Mouse (Mus musculus) bone marrow macrophage, adult 2 months (primary cell): ENCODE results near the gene Hist1h4h. TPM values are rescaled to one million over a fixed set of nuclear protein-coding genes. Genes with fewer than 3 reads are reported as not detected.
A peak's percentile ranks its signal among the peaks of the same experiment; 100 is the strongest.

ENCODE experiments used
- H3K27ac ChIP-seq: 2 replicates; pipeline ENCODE4 v1.5.1; 2012; ENCODE audit warnings: low read depth, low read length; ENCODE audit not compliant: insufficient read depth
- H3K4me1 ChIP-seq: 2 replicates; pipeline ENCODE4 v1.6.1; 2012; ENCODE audit warnings: low read length; ENCODE audit not compliant: control insufficient read depth, insufficient read depth
- H3K4me3 ChIP-seq: 2 replicates; pipeline ENCODE4 v1.5.1; 2012; ENCODE audit warnings: mild to moderate bottlenecking, low read length, moderate library complexity; ENCODE audit not compliant: insufficient read depth
- CTCF ChIP-seq: IDR thresholded peaks from 2 replicates; pipeline ENCODE4 v1.5.1; 2012; ENCODE audit warnings: low read depth, mild to moderate bottlenecking, low read length, moderate library complexity
- POLR2A ChIP-seq: IDR thresholded peaks from 2 replicates; pipeline ENCODE4 v1.6.1; 2012; ENCODE audit warnings: mild to moderate bottlenecking, low read depth, low read length, borderline replicate concordance
- polyA plus RNA-seq: library from polyadenylated mRNA; stranded (reverse); fragments of >200 nt; gene quantifications from 2 replicates; pipeline ENCODE4 v1.2.4, GENCODE M21; 2012; ENCODE audit not compliant: missing spikeins, insufficient read depth, insufficient read length

The Hist1h4h gene
- polyA plus RNA-seq, 1 experiment, result 2.5 TPM

DNA sequence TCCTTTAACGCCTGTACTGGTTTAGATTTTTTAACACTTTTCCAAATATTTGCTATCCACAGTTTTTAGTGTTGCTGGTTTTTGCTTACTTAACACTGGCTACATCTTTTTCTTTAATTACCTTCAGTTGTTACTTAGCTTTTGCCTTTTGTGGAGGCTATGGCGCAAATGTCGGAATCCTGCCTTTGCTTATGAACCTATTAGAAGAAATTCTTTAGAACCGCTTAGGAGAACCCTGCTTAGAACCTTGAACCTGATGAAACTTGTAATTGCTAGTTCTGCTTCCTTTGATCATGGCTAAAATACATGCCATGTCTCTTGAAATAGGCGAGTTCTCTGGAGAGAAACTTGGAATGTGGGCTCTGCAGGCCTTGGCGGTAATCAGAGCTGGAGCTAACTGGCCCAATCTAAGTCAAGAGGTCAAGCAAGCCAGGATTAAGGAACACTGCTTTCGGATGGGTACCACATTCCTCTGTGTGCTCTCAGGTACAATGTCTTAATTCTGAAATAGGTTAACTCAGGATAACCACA lies 45.6 kb downstream of the Hist1h4h start:
- Histone ChIP-seq H3K27ac (peak overlapping the region; percentile 81), H3K4me1 (peaks cover 12% of the 10 kb centered on the region), H3K4me3 (peak overlapping the region; percentile 63)
- TF ChIP-seq POLR2A, result no peak
- TF ChIP-seq CTCF, result no peak

DNA sequence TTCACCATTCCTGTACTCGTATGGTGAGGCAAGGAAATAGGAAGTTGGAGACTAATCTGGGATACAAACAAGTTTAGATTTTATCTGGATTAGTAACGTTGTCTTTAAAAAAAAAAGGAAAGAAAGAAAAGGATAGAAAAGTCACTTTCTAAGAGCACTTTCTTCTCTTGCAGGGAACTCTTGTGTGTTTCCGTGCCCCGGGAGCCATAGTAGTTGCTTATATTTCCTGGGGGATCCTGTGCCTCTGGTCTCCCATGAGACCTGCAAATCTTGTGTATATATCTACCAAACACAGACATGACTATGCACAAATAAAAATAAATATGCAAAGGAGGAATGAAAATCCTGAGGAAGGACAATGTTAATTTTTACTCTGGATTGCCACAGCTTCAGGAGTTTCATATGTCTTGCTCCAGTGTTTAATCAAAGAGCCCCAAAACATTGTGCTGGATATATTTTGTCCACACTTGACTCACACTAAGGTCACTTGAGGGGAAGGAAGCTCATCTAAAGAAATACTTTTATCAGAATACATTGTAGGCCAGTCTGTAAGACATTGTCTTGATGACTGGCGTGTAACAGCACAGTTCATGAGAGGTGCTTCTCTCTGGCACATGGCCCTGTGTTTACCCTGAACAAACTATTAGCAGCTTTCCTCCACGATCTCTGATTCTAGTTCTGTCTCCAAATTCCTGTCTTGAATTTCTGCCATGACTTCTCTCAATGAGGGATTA lies 46.2 kb downstream of the Hist1h4h start:
- TF ChIP-seq POLR2A (no peak), CTCF (no peak)
- Histone ChIP-seq H3K4me1 (peaks cover 12% of the 10 kb centered on the region), H3K27ac (peak overlapping the region; percentile 81; the same call in 1 of the 2 replicates), H3K4me3 (peak overlapping the region; percentile 63)

DNA sequence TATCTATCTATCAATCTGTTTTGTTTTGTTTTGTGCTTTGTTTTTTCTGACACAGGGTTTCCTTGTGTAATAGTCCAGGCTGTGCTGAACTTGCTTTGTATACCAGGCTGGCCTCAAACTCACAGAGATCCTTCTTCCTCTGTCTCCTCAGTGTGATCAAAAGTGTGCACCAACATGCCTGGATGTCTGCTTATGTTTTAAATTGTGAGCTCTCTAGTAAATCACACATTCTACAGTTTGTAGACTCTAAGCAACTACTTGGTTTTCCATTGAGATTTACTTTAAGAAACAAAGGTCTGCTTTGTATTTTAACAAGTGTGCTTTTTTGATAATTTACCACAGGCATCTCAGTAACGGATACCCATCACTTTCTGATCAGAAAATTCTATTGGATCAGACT lies 47.0 kb downstream of the Hist1h4h start:
- Histone ChIP-seq H3K27ac (no peak overlapping the region), H3K4me3 (no peak overlapping the region), H3K4me1 (peaks cover 16% of the 10 kb centered on the region)
- TF ChIP-seq CTCF (no peak), POLR2A (no peak)

Other genes with a start within 250 kb of the Hist1h4h start
- gene Zfp322a, start 161.8 kb upstream of the Hist1h4h start, polyA plus RNA-seq, result 14.9 and 16.4 TPM in 2 replicates
- gene Abt1, start 107.2 kb upstream of the Hist1h4h start, polyA plus RNA-seq, result 4.8 and 4.9 TPM in 2 replicates
- gene Btn1a1, start 65.1 kb upstream of the Hist1h4h start, polyA plus RNA-seq, result not detected in 2 replicates
- not detected in 2 replicates for gene Btn2a2, start 42.2 kb upstream of the Hist1h4h start, polyA plus RNA-seq
- 42.5 and 76.9 TPM in 2 replicates for gene Hist1h2af, start 2.9 kb downstream of the Hist1h4h start, polyA plus RNA-seq
- gene Hist1h3g, start 4.4 kb downstream of the Hist1h4h start, polyA plus RNA-seq, result not detected in 2 replicates
- gene Hist1h2bh, start 12.3 kb downstream of the Hist1h4h start, polyA plus RNA-seq, result 0.71 and 0.97 TPM in 2 replicates
- 0.80 TPM in 1 of 2 replicates, not detected in the other for gene Hist1h3f, start 13.0 kb downstream of the Hist1h4h start, polyA plus RNA-seq
- 4.7 TPM in 1 of 2 replicates, not detected in the other for gene Hist1h4f, start 20.6 kb downstream of the Hist1h4h start, polyA plus RNA-seq
- gene Hist1h1d, start 22.2 kb downstream of the Hist1h4h start, polyA plus RNA-seq, result 0.11 and 0.39 TPM in 2 replicates
- 1.5 and 3.6 TPM in 2 replicates for gene Hist1h3e, start 31.3 kb downstream of the Hist1h4h start, polyA plus RNA-seq
- 1.7 TPM in 1 of 2 replicates, not detected in the other for gene Hist1h2ae, start 40.2 kb downstream of the Hist1h4h start, polyA plus RNA-seq
- 9.8 and 11.9 TPM in 2 replicates for gene Hist1h2bg, start 40.3 kb downstream of the Hist1h4h start, polyA plus RNA-seq
- gene Hist1h2bf, start 43.1 kb downstream of the Hist1h4h start, polyA plus RNA-seq, result 3.8 and 7.9 TPM in 2 replicates
- gene Hist1h2ad, start 43.3 kb downstream of the Hist1h4h start, polyA plus RNA-seq, result not detected in 2 replicates
- gene Hist1h3d, start 44.7 kb downstream of the Hist1h4h start, polyA plus RNA-seq, result 2.3 and 3.2 TPM in 2 replicates
- gene Hist1h4d, start 50.5 kb downstream of the Hist1h4h start, polyA plus RNA-seq, result 1.6 and 2.5 TPM in 2 replicates
- gene Hist1h2be, start 90.1 kb downstream of the Hist1h4h start, polyA plus RNA-seq, result 0.86 and 2.1 TPM in 2 replicates
- gene Hist1h1e, start 91.5 kb downstream of the Hist1h4h start, polyA plus RNA-seq, result 2.6 TPM in 2 replicates
- 0.35 and 0.40 TPM in 2 replicates for gene Hist1h2ac, start 152.9 kb downstream of the Hist1h4h start, polyA plus RNA-seq
- 55.8 and 61.9 TPM in 2 replicates for gene Hist1h2bc, start 153.1 kb downstream of the Hist1h4h start, polyA plus RNA-seq
- gene Hist1h1t, start 164.8 kb downstream of the Hist1h4h start, polyA plus RNA-seq, result 0.62 TPM in 1 of 2 replicates, not detected in the other
- gene Hist1h4c, start 167.4 kb downstream of the Hist1h4h start, polyA plus RNA-seq, result not detected in 2 replicates
- 95.3 and 104 TPM in 2 replicates for gene Hfe, start 179.8 kb downstream of the Hist1h4h start, polyA plus RNA-seq
- 75.5 and 80.8 TPM in 2 replicates for gene Hist1h1c, start 207.8 kb downstream of the Hist1h4h start, polyA plus RNA-seq
- gene Hist1h3c, start 214.6 kb downstream of the Hist1h4h start, polyA plus RNA-seq, result 1.2 TPM in 1 of 2 replicates, not detected in the other
- 1.3 TPM in 1 of 2 replicates, not detected in the other for gene Hist1h2bb, start 215.7 kb downstream of the Hist1h4h start, polyA plus RNA-seq
- 4.3 and 8.4 TPM in 2 replicates for gene Hist1h2ab, start 220.1 kb downstream of the Hist1h4h start, polyA plus RNA-seq
- gene Hist1h3b, start 221.2 kb downstream of the Hist1h4h start, polyA plus RNA-seq, result 2.1 and 4.8 TPM in 2 replicates
- gene Hist1h4b, start 226.0 kb downstream of the Hist1h4h start, polyA plus RNA-seq, result 4.5 and 5.1 TPM in 2 replicates
- gene Hist1h4a, start 230.2 kb downstream of the Hist1h4h start, polyA plus RNA-seq, result not detected in 2 replicates
- not detected in 2 replicates for gene Hist1h3a, start 231.3 kb downstream of the Hist1h4h start, polyA plus RNA-seq
- not detected in 2 replicates for gene Hist1h1a, start 232.6 kb downstream of the Hist1h4h start, polyA plus RNA-seq
- not detected in 2 replicates for gene Trim38, start 238.9 kb downstream of the Hist1h4h start, polyA plus RNA-seq